Mouse (Mus musculus): ENCODE measurements around the gene Itga6. TPM values are rescaled to one million over a fixed set of nuclear protein-coding genes. Genes with fewer than 3 reads are reported as not detected.

Gene Itga6
- polyA plus RNA-seq, 1 experiment: 19.1 TPM

GRCm38 (mm10) chr2:71872141-71872540 lies 126.7 kb downstream of the Itga6 start:
- Histone ChIP-seq H3K27me3 (ENCODE audit: control insufficient read depth, insufficient read depth, low read length) (no peaks in the 10 kb centered on the region), H3K4me1 (ENCODE audit: control insufficient read depth, insufficient read depth, insufficient read length) (peaks cover 4% of the 10 kb centered on the region), H3K36me3 (ENCODE audit: control insufficient read depth, insufficient read depth, low read length) (no peaks in the 10 kb centered on the region; the same call in 1 of the 2 replicates), H3K27ac (ENCODE audit: insufficient read depth, low read length) (no peak overlapping the region), H3K4me3 (ENCODE audit: extremely low read depth, insufficient read depth, insufficient read length) (no peak overlapping the region)
- no peak for TF ChIP-seq CTCF (IDR thresholded peaks at IDR 0.05; ENCODE audit: extremely low read depth, insufficient read depth, insufficient read length, insufficient replicate concordance)
- TF ChIP-seq POLR2A (IDR thresholded peaks at IDR 0.05; ENCODE audit: low read depth, low read length): no peak
- DNase-seq (ENCODE audit: low read depth in 1 of 2, low spot score in 2 of 2): no peak
- WGBS: 81% methylated on average over 10 of the region's 10 CpGs

GRCm38 (mm10) chr2:71872801-71873443 lies 127.5 kb downstream of the Itga6 start, which contains the start of gene Pdk1:
Pdk1 (plus strand) TSS chr2:71873224.
- Histone ChIP-seq H3K27ac (ENCODE audit: insufficient read depth, low read length) (peak within 1 kb of the TSS; percentile 94), H3K27me3 (ENCODE audit: control insufficient read depth, insufficient read depth, low read length) (no peaks in the 10 kb centered on the region), H3K4me1 (ENCODE audit: control insufficient read depth, insufficient read depth, insufficient read length) (no peaks in the 10 kb centered on the region), H3K36me3 (ENCODE audit: control insufficient read depth, insufficient read depth, low read length) (peaks cover 2% of the 10 kb centered on the region; the same call in 1 of the 2 replicates), H3K4me3 (ENCODE audit: extremely low read depth, insufficient read depth, insufficient read length) (peak within 1 kb of the TSS; percentile 83)
- TF ChIP-seq POLR2A (IDR thresholded peaks at IDR 0.05; ENCODE audit: low read depth, low read length): peak; percentile 50
- TF ChIP-seq CTCF (IDR thresholded peaks at IDR 0.05; ENCODE audit: extremely low read depth, insufficient read depth, insufficient read length, insufficient replicate concordance): no peak
- under 1% methylated on average over 52 of the region's 55 CpGs for WGBS
- peak; percentile 92 to 99 for DNase-seq (ENCODE audit: low read depth in 1 of 2, low spot score in 2 of 2)

DNA sequence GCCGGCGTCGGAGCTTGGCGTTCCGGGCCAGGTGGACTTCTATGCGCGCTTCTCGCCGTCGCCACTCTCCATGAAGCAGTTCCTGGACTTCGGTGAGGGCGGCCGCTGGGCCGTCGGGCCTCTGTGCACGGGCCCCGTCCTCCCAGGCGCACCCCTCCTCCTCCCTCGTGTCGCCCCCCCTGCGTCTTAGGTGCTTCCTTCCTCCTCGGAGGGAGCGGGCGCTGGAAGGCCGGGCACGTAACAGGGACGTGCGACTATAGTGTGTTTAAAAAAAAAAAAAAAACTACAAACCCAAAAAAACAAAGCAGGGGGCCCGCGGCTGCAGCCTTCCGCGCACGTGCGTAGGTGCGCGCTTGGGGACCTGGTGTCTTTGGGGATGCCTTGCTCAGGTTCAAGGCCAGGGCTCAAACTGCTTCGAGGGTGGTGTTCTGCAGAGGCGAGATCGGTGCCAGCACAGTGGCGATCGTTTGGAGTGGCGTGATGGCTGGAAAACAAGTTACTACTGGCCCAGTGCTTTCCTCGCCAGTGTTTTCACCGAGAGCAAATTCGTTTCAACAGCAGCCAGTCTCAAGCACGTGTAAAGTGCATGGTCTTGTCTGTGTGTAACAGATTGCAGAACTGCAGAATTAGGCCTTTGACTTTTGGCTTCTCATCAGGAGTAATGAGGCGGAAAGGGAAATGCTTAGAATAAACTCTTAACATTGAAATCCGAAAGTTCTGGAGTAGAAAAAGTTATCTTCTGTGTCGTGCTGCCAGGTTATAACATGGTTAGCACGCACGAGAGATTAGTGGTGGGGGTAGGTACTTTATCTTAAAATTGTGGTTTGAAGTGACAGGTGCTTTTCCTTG lies 128.3 kb downstream of the Itga6 start:
- peak overlapping the region; percentile 83 for H3K4me3 ChIP-seq (ENCODE audit: extremely low read depth, insufficient read depth, insufficient read length)
- TF ChIP-seq POLR2A (IDR thresholded peaks at IDR 0.05; ENCODE audit: low read depth, low read length) (no peak), CTCF (IDR thresholded peaks at IDR 0.05; ENCODE audit: extremely low read depth, insufficient read depth, insufficient read length, insufficient replicate concordance) (no peak)
- H3K27ac ChIP-seq (ENCODE audit: insufficient read depth, low read length): peak overlapping the region; percentile 94
- WGBS: 1% methylated on average over 51 of the region's 51 CpGs
- H3K27me3 ChIP-seq (ENCODE audit: control insufficient read depth, insufficient read depth, low read length): no peaks in the 10 kb centered on the region
- H3K4me1 ChIP-seq (ENCODE audit: control insufficient read depth, insufficient read depth, insufficient read length): no peaks in the 10 kb centered on the region
- DNase-seq (ENCODE audit: low read depth in 1 of 2, low spot score in 2 of 2): peak; percentile 30 to 59
- H3K36me3 ChIP-seq (ENCODE audit: control insufficient read depth, insufficient read depth, low read length): peaks cover 2% of the 10 kb centered on the region; the same call in 1 of the 2 replicates

DNA sequence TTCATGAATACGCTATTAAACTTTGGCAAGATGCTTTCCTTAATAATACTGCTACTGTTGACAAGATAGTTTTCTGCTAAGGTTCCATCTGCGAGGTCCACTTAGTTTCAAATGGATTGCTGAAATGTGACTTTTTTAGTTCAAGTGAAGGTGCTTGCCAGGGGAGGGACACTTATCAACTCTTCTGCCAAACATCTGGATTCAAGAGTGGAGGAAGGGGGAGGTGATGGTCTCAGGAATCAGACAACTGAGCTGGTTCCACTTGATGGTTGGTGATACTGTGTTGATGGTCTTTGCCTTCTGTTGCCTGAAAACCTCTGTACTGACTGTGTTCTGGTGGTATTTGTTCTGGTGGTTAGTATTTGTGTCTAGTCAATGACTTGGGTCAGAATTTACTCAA lies 129.0 kb downstream of the Itga6 start:
- 61% methylated on average over 2 of the region's 2 CpGs for WGBS
- Histone ChIP-seq H3K4me3 (ENCODE audit: extremely low read depth, insufficient read depth, insufficient read length) (no peak overlapping the region), H3K36me3 (ENCODE audit: control insufficient read depth, insufficient read depth, low read length) (peaks cover 2% of the 10 kb centered on the region; the same call in 1 of the 2 replicates), H3K27ac (ENCODE audit: insufficient read depth, low read length) (peak overlapping the region; percentile 6; the same call in 1 of the 2 replicates), H3K4me1 (ENCODE audit: control insufficient read depth, insufficient read depth, insufficient read length) (no peaks in the 10 kb centered on the region), H3K27me3 (ENCODE audit: control insufficient read depth, insufficient read depth, low read length) (no peaks in the 10 kb centered on the region)
- TF ChIP-seq CTCF (IDR thresholded peaks at IDR 0.05; ENCODE audit: extremely low read depth, insufficient read depth, insufficient read length, insufficient replicate concordance) (no peak), POLR2A (IDR thresholded peaks at IDR 0.05; ENCODE audit: low read depth, low read length) (no peak)
- no peak for DNase-seq (ENCODE audit: low read depth in 1 of 2, low spot score in 2 of 2)

- no peak overlapping the region for H3K4me3 ChIP-seq (ENCODE audit: extremely low read depth, insufficient read depth, insufficient read length)
- peaks cover 2% of the 10 kb centered on the region; the same call in 1 of the 2 replicates for H3K36me3 ChIP-seq (ENCODE audit: control insufficient read depth, insufficient read depth, low read length)
- no peak for DNase-seq (ENCODE audit: low read depth in 1 of 2, low spot score in 2 of 2)
- WGBS: 57% methylated on average over 2 of the region's 2 CpGs
- H3K27ac ChIP-seq (ENCODE audit: insufficient read depth, low read length): no peak overlapping the region
- H3K4me1 ChIP-seq (ENCODE audit: control insufficient read depth, insufficient read depth, insufficient read length): no peaks in the 10 kb centered on the region
- TF ChIP-seq POLR2A (IDR thresholded peaks at IDR 0.05; ENCODE audit: low read depth, low read length): no peak
- TF ChIP-seq CTCF (IDR thresholded peaks at IDR 0.05; ENCODE audit: extremely low read depth, insufficient read depth, insufficient read length, insufficient replicate concordance): no peak
- H3K27me3 ChIP-seq (ENCODE audit: control insufficient read depth, insufficient read depth, low read length): no peaks in the 10 kb centered on the region
Measured at GRCm38 (mm10) chr2:71874836-71875235, 129.4 kb downstream of the Itga6 start.

GRCm38 (mm10) chr2:71877865-71878264 lies 132.4 kb downstream of the Itga6 start:
- Histone ChIP-seq H3K27ac (ENCODE audit: insufficient read depth, low read length) (no peak overlapping the region), H3K27me3 (ENCODE audit: control insufficient read depth, insufficient read depth, low read length) (no peaks in the 10 kb centered on the region), H3K36me3 (ENCODE audit: control insufficient read depth, insufficient read depth, low read length) (peaks cover 7% of the 10 kb centered on the region), H3K4me3 (ENCODE audit: extremely low read depth, insufficient read depth, insufficient read length) (no peak overlapping the region), H3K4me1 (ENCODE audit: control insufficient read depth, insufficient read depth, insufficient read length) (no peaks in the 10 kb centered on the region)
- WGBS: 97% methylated on average over 4 of the region's 4 CpGs
- TF ChIP-seq POLR2A (IDR thresholded peaks at IDR 0.05; ENCODE audit: low read depth, low read length) (no peak), CTCF (IDR thresholded peaks at IDR 0.05; ENCODE audit: extremely low read depth, insufficient read depth, insufficient read length, insufficient replicate concordance) (no peak)
- DNase-seq (ENCODE audit: low read depth in 1 of 2, low spot score in 2 of 2): no peak
